Mouse (Mus musculus) olfactory bulb, adult 2 months (tissue): ENCODE measurements around the gene Zfp473.

Source experiments
- CTCF ChIP-seq: fragments of 200-500 bp; IDR thresholded peaks from 2 replicates; pipeline ENCODE4 v1.5.1; 2012; ENCODE audit warnings: low read depth, mild to moderate bottlenecking, low read length, moderate library complexity; ENCODE audit not compliant: insufficient read depth
- POLR2A ChIP-seq: fragments of 200-500 bp; IDR thresholded peaks from 2 replicates; pipeline ENCODE4 v1.6.1; 2012; ENCODE audit warnings: mild to moderate bottlenecking, low read depth, low read length, moderate library complexity; ENCODE audit not compliant: insufficient read depth

GRCm38 (mm10) chr7:44689331-44689730 is 61.5 kb downstream of the Zfp473 start:
- TF ChIP-seq POLR2A: no peak
- no peak for TF ChIP-seq CTCF
